Mouse (Mus musculus) heart, adult 2 months (tissue): ENCODE data around the gene Chtop. TPM values are rescaled to one million over a fixed set of nuclear protein-coding genes. Genes with fewer than 3 reads are reported as not detected.

Source experiments
- DNase-seq, 2 experiments: peaks; one replicate each; pipeline ENCODE4 v3.0.0; 2021
- H3K27ac ChIP-seq: fragments of 200-600 bp; 2 replicates; pipeline ENCODE4 v1.8.1; 2022
- H3K27me3 ChIP-seq: fragments of 200-500 bp; 2 replicates; pipeline ENCODE4 v1.6.1; 2012; ENCODE audit warnings: mild to moderate bottlenecking, low read length, inconsistent platforms, mixed read lengths; ENCODE audit not compliant: control insufficient read depth, insufficient read depth
- H3K36me3 ChIP-seq: fragments of 200-500 bp; 2 replicates; pipeline ENCODE4 v1.6.1; 2012; ENCODE audit warnings: low read length, inconsistent platforms; ENCODE audit not compliant: control insufficient read depth, insufficient read depth
- H3K4me1 ChIP-seq: fragments of 200-500 bp; 2 replicates; pipeline ENCODE4 v1.6.1; 2011; ENCODE audit warnings: low read length; ENCODE audit not compliant: control insufficient read depth, insufficient read depth
- H3K4me3 ChIP-seq: fragments of 200-600 bp; 2 replicates; pipeline ENCODE4 v1.8.1; 2022
- H3K79me2 ChIP-seq: fragments of 200-500 bp; replicated peaks from 2 replicates; pipeline ENCODE4 v1.6.1; 2012; ENCODE audit warnings: mild to moderate bottlenecking, inconsistent platforms, low read length, moderate library complexity, mixed read lengths; ENCODE audit not compliant: control insufficient read depth, insufficient read depth
- H3K9ac ChIP-seq: fragments of 200-500 bp; 2 replicates; pipeline ENCODE4 v1.6.1; 2012; ENCODE audit warnings: low read depth, mild to moderate bottlenecking, control low read depth, inconsistent platforms, low read length, mixed read lengths
- CTCF ChIP-seq: fragments of 200-600 bp; IDR thresholded peaks from 2 replicates; pipeline ENCODE4 v1.8.1; 2022; ENCODE audit warnings: antibody characterized with exemption, mild to moderate bottlenecking, moderate library complexity
- EP300 ChIP-seq: fragments of 200-500 bp; IDR thresholded peaks from 2 replicates; pipeline ENCODE4 v1.6.1; 2011; ENCODE audit warnings: low read depth, low read length, control low read depth; ENCODE audit not compliant: insufficient read depth
- POLR2A ChIP-seq: fragments of 200-500 bp; IDR thresholded peaks from 2 replicates; pipeline ENCODE4 v1.6.1; 2011; ENCODE audit warnings: mild to moderate bottlenecking, low read depth, low read length, control low read depth; ENCODE audit not compliant: insufficient read depth
- WGBS: fragments of 180-500 bp; shearing (Covaris S2); methylation state at CpG from one replicate; pipeline ENCODE4 v1.1.7; 2018; 5-methylcytosine and 5-hydroxymethylcytosine counted together
- intact Hi-C: fragments of 180-260 bp; cut with DNase I; formaldehyde crosslinking; loops from one replicate; pipeline ENCODE4 v1.15.1; 2025
- polyA plus RNA-seq: library from polyadenylated mRNA; depleted of rRNA; stranded (reverse); fragments of >200 nt; gene quantifications from 2 replicates; pipeline ENCODE4 v1.2.3, GENCODE M21; 2012; rRNA removed
- total RNA-seq, 2 experiments: library from RNA; stranded (reverse); gene quantifications; 2 replicates each; pipeline ENCODE4 v1.2.3; 2021

Chtop gene
- total and polyA plus RNA-seq, 3 experiments, result 30.4 to 93.0 (median 90.0) TPM

DNA sequence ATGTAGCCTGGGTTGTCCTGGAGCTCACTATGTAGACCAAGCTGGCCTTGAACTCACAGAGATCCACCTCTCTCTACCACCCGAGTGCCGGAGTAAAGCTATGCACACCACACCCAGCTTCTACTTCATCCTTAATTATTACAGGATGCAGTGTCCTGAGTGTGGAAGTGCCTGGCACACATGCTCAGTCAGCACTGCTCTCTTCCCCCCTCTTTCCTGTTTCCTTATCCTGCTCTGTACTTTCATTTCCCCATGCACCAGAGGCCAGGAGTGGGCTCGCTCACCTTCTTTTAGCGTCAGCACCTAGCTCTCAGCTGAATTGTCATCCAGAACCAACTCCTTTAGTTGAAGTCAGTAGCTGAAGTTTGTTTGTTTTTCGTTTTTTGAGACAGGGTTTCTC lies 49.0 kb downstream of the Chtop start:
- Histone ChIP-seq H3K4me3 (no peak overlapping the region), H3K79me2 (no peaks in the 10 kb centered on the region; the same call in 1 of the 2 replicates), H3K27me3 (peaks cover 3% of the 10 kb centered on the region), H3K27ac (peak overlapping the region; percentile 17; the same call in 1 of the 2 replicates), H3K36me3 (no peaks in the 10 kb centered on the region), H3K9ac (no peak overlapping the region), H3K4me1 (peaks cover 3% of the 10 kb centered on the region)
- WGBS, result 51% methylated on average over 5 of the region's 5 CpGs
- no peak for DNase-seq
- intact Hi-C loops, result loop anchor here (10.0 kb wide), 1 partner anchor 166 kb away; the partner anchor contains the start of gene Gatad2b
- TF ChIP-seq EP300 (no peak), CTCF (no peak), POLR2A (no peak)

DNA sequence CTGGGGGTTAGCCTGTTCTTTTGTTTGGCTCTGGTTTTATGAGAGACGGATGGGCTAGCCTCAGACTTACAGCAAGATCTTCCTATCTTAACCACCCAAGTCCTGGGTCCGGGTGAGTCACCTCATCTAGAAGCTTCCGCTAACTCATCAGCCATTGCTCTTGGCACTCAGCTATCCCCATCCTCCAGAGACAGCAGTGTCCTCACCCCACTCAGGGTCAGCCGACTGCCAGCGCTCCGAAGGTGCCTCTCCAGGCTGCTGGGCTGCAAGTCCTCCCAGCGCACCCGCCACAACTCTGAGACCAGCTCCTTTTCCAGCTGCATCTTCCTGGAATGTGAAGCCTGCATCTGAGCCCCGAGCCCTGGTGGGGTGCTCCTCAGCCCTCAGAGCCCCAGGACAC lies 49.6 kb downstream of the Chtop start:
- Histone ChIP-seq H3K27ac (peak overlapping the region; percentile 12), H3K27me3 (no peaks in the 10 kb centered on the region), H3K4me3 (no peak overlapping the region), H3K4me1 (peaks cover 3% of the 10 kb centered on the region), H3K9ac (no peak overlapping the region), H3K36me3 (no peaks in the 10 kb centered on the region), H3K79me2 (no peaks in the 10 kb centered on the region)
- 76% methylated on average over 9 of the region's 9 CpGs for WGBS
- TF ChIP-seq POLR2A (no peak), EP300 (no peak), CTCF (no peak)
- intact Hi-C loops, result loop anchor here (10.0 kb wide), 1 partner anchor 165 kb away; the partner anchor contains the start of gene Gatad2b
- no peak for DNase-seq

DNA sequence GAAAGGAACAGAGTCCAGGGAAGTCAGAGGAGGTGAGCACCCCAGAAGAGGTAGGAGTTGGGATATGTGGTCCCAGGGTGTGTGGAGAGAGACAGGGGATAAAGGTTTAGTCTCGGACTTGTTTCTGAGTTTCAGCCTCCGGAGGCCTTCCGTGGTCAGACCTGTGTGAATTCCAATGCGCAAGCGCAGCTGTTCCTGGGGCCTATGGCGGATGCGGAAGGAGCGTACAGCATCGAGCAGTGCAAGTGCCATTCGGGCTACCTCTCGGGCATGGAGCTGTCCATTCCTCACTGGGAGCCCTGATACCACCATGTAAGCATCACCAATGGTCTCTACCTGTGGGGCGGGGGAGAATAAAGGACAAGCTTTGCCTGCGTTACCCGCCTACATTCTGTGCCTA lies 54.4 kb downstream of the Chtop start:
- no peak overlapping the region for H3K4me3 ChIP-seq
- no peak for TF ChIP-seq EP300
- TF ChIP-seq POLR2A, result no peak
- no peak for TF ChIP-seq CTCF

DNA sequence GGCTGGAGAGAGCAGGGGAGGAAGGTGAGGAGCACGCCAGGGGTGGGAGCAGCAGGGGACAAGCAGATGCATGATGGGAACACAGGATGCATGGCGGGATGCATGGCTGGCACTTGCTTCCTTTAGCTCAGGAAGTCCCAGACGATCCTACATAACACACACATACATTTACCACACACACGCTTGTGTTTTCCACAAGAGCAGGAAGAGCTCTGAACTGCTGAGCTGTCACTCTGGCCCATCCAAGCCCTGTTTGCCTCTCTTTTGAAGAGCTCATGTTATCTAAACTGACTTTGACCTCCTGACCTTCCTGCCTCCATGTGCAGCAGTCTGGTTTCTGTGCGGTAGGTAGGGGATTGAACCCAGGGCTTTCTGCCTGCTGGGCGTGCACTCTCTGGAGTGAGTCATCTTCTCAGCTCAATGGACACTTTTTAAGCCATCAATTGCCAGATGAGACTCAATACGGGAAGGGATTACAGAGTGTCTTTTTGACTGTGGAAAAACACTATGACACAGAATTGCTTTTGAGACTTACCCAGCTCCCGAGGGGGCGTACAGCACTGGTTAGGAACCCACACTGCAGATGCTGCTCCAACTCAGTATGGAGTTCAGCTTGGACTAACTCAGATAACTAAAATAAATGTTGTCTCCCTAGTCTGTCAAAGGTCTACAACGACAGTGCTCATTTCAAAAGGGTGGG lies 57.8 kb downstream of the Chtop start:
- Histone ChIP-seq H3K9ac (no peak overlapping the region), H3K79me2 (no peaks in the 10 kb centered on the region), H3K36me3 (no peaks in the 10 kb centered on the region), H3K4me3 (no peak overlapping the region), H3K4me1 (peaks cover 13% of the 10 kb centered on the region), H3K27ac (no peak overlapping the region; the same call in 1 of the 2 replicates), H3K27me3 (no peaks in the 10 kb centered on the region)
- intact Hi-C loops, result no loop called here
- TF ChIP-seq POLR2A (no peak), EP300 (no peak), CTCF (no peak)
- WGBS, result 33% methylated on average over 10 of the region's 10 CpGs
- no peak for DNase-seq

More for the DNA sequence above, 54.4 kb downstream of the Chtop start:
- WGBS, result 97% methylated on average over 14 of the region's 14 CpGs
- H3K36me3 ChIP-seq, result no peaks in the 10 kb centered on the region
- H3K4me1 ChIP-seq, result peaks cover 7% of the 10 kb centered on the region
- no peak overlapping the region for H3K9ac ChIP-seq
- intact Hi-C loops, result no loop called here
- H3K27ac ChIP-seq, result no peak overlapping the region
- no peaks in the 10 kb centered on the region for H3K79me2 ChIP-seq
- DNase-seq, result no peak
- H3K27me3 ChIP-seq, result no peaks in the 10 kb centered on the region

DNA sequence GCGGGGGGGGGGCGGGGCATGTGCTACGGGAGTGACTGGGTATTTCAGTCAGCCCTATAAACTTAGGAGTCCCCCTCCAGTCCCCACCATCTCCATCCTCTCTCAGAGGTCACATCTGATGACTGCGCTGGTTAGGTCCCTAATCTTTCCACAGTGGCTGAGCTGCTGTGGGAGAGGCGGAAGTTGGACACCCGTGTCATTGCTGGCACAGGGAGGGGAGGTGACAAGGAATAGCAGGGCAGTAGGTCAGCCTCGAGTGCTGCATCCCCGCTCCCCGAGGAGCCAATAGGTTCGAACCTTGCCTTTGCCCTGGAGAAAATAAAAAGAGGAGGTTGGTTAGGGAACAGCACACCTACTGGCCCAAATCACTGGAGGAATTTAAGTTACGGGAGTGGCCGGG lies 58.4 kb downstream of the Chtop start:
- no peak for DNase-seq
- intact Hi-C loops, result no loop called here
- peaks cover 13% of the 10 kb centered on the region for H3K4me1 ChIP-seq
- H3K27ac ChIP-seq, result no peak overlapping the region
- WGBS, result 34% methylated on average over 12 of the region's 12 CpGs
- TF ChIP-seq EP300, result no peak
- no peak for TF ChIP-seq CTCF
- TF ChIP-seq POLR2A, result no peak
- no peak overlapping the region for H3K4me3 ChIP-seq
- no peaks in the 10 kb centered on the region for H3K27me3 ChIP-seq
- H3K9ac ChIP-seq, result no peak overlapping the region; the same call in 1 of the 2 replicates
- no peaks in the 10 kb centered on the region for H3K79me2 ChIP-seq
- no peaks in the 10 kb centered on the region; the same call in 1 of the 2 replicates for H3K36me3 ChIP-seq

Other genes starting within 250 kb of the Chtop start
- 10 to 100 TPM; 35.7 to 36.5 TPM for gene Dennd4b, start 244.3 kb downstream of the Chtop start, total RNA-seq
- gene Dennd4b, start 244.3 kb downstream of the Chtop start, polyA plus RNA-seq, result 45.6 and 45.9 TPM in 2 replicates
- gene Gatad2b, start 216.3 kb downstream of the Chtop start, total RNA-seq, result 10 to 100 TPM; 40.0 to 45.3 TPM
- 17.7 and 21.0 TPM in 2 replicates for gene Gatad2b, start 216.3 kb downstream of the Chtop start, polyA plus RNA-seq
- 1 to 10 TPM in 1 of 2 experiments, under 1 TPM in 1; 0.76 to 1.1 TPM for gene Slc27a3, start 119.6 kb downstream of the Chtop start, total RNA-seq
- gene Slc27a3, start 119.6 kb downstream of the Chtop start, polyA plus RNA-seq, result 2.2 and 3.7 TPM in 2 replicates
- gene Ints3, start 75.9 kb downstream of the Chtop start, total RNA-seq, result 10 to 100 TPM; 22.9 to 26.3 TPM
- gene Ints3, start 75.9 kb downstream of the Chtop start, polyA plus RNA-seq, result 15.2 and 21.8 TPM in 2 replicates
- gene Npr1, start 43.6 kb downstream of the Chtop start, total RNA-seq, result 10 to 100 TPM; 16.1 to 16.3 TPM
- 35.0 and 47.5 TPM in 2 replicates for gene Npr1, start 43.6 kb downstream of the Chtop start, polyA plus RNA-seq
- 10 to 100 TPM; 30.6 to 32.2 TPM for gene Ilf2, start 33.4 kb downstream of the Chtop start, total RNA-seq
- 13.9 and 24.9 TPM in 2 replicates for gene Ilf2, start 33.4 kb downstream of the Chtop start, polyA plus RNA-seq
- gene Snapin, start 18.5 kb downstream of the Chtop start, total RNA-seq, result 10 to 100 TPM; 60.0 to 71.3 TPM
- 50.7 and 89.1 TPM in 2 replicates for gene Snapin, start 18.5 kb downstream of the Chtop start, polyA plus RNA-seq
- 1,000 to 10,000 TPM in 1 of 2 experiments, 100 to 1,000 TPM in 1; 871 to 1,070 TPM for gene S100a1, start 4.9 kb upstream of the Chtop start, total RNA-seq
- gene S100a1, start 4.9 kb upstream of the Chtop start, polyA plus RNA-seq, result 1,425 and 1,426 TPM in 2 replicates
- gene S100a13, start 4.9 kb upstream of the Chtop start, total RNA-seq, result 10 to 100 TPM; 28.3 to 29.6 TPM
- gene S100a13, start 4.9 kb upstream of the Chtop start, polyA plus RNA-seq, result 56.7 and 78.0 TPM in 2 replicates
- under 1 TPM; 0.23 to 0.50 TPM for gene S100a14, start 17.4 kb upstream of the Chtop start, total RNA-seq
- gene S100a14, start 17.4 kb upstream of the Chtop start, polyA plus RNA-seq, result 0.57 TPM in 1 of 2 replicates, not detected in the other
- 10 to 100 TPM; 65.5 to 69.6 TPM for gene S100a16, start 27.8 kb upstream of the Chtop start, total RNA-seq
- 75.2 and 98.3 TPM in 2 replicates for gene S100a16, start 27.8 kb upstream of the Chtop start, polyA plus RNA-seq
- gene S100a3, start 51.1 kb upstream of the Chtop start, total RNA-seq, result not detected
- 0.32 and 0.37 TPM in 2 replicates for gene S100a3, start 51.1 kb upstream of the Chtop start, polyA plus RNA-seq
- gene S100a2, start 80.7 kb upstream of the Chtop start, total RNA-seq, result not detected
- not detected in 2 replicates for gene S100a2, start 80.7 kb upstream of the Chtop start, polyA plus RNA-seq
- gene Gm42674, start 92.4 kb upstream of the Chtop start, total RNA-seq, result not detected
- not detected in 2 replicates for gene Gm42674, start 92.4 kb upstream of the Chtop start, polyA plus RNA-seq
- gene S100a4, start 94.3 kb upstream of the Chtop start, total RNA-seq, result 10 to 100 TPM in 1 of 2 experiments, 1 to 10 TPM in 1; 9.9 to 11.4 TPM
- gene S100a4, start 94.3 kb upstream of the Chtop start, polyA plus RNA-seq, result 20.4 and 26.3 TPM in 2 replicates
- gene S100a5, start 99.0 kb upstream of the Chtop start, total RNA-seq, result not detected
- gene S100a5, start 99.0 kb upstream of the Chtop start, polyA plus RNA-seq, result not detected in 2 replicates
- gene S100a6, start 103.4 kb upstream of the Chtop start, total RNA-seq, result 10 to 100 TPM; 65.8 to 79.9 TPM
- 141 and 158 TPM in 2 replicates for gene S100a6, start 103.4 kb upstream of the Chtop start, polyA plus RNA-seq
- under 1 TPM; 0.18 to 0.57 TPM for gene S100a7a, start 144.5 kb upstream of the Chtop start, total RNA-seq
- gene S100a7a, start 144.5 kb upstream of the Chtop start, polyA plus RNA-seq, result 0.29 and 1.0 TPM in 2 replicates
- 1 to 10 TPM in 1 of 2 experiments, not detected in 1; 7.7 TPM for gene S100a8, start 159.5 kb upstream of the Chtop start, total RNA-seq
- gene S100a8, start 159.5 kb upstream of the Chtop start, polyA plus RNA-seq, result 4.6 and 6.6 TPM in 2 replicates
- gene S100a9, start 186.2 kb upstream of the Chtop start, total RNA-seq, result 1 to 10 TPM; 1.5 to 9.2 TPM
- 6.2 and 7.0 TPM in 2 replicates for gene S100a9, start 186.2 kb upstream of the Chtop start, polyA plus RNA-seq
- gene Pglyrp4, start 217.4 kb upstream of the Chtop start, total RNA-seq, result not detected
- gene Pglyrp4, start 217.4 kb upstream of the Chtop start, polyA plus RNA-seq, result not detected in 2 replicates